Mouse (Mus musculus) limb, embryonic 14.5 days (tissue): ENCODE data around the gene Atp11c. TPM values are rescaled to one million over a fixed set of nuclear protein-coding genes. Genes with fewer than 3 reads are reported as not detected.
A peak's percentile ranks its signal among the peaks of the same experiment; 100 is the strongest.

Experiments
- ATAC-seq: fragments of 200-750 bp; cut with Nextera tagmentation; 2 replicates; pipeline ENCODE4 v1.8.0; 2017; ENCODE audit warnings: low read depth, moderate number of reproducible peaks, moderate TSS enrichment; ENCODE audit not compliant: low FRiP score
- DNase-seq: peaks from one replicate; pipeline ENCODE4 v3.0.0-alpha.2; 2015; ENCODE audit warnings: low spot score
- H3K27ac ChIP-seq: fragments of 300-500 bp; sonication (generic); replicated peaks from 2 replicates; pipeline ENCODE4 v1.5.1; 2014; ENCODE audit warnings: low read depth, mild to moderate bottlenecking, low read length, moderate library complexity, mixed read lengths
- H3K27me3 ChIP-seq: fragments of 300-500 bp; sonication (generic); 2 replicates; pipeline ENCODE4 v1.6.1; 2014; ENCODE audit warnings: low read length, mixed read lengths; ENCODE audit not compliant: control insufficient read depth, insufficient read depth
- H3K36me3 ChIP-seq: fragments of 300-500 bp; sonication (generic); 2 replicates; pipeline ENCODE4 v1.6.1; 2014; ENCODE audit warnings: mild to moderate bottlenecking, low read length, moderate library complexity, mixed read lengths; ENCODE audit not compliant: control insufficient read depth, insufficient read depth
- H3K4me1 ChIP-seq: fragments of 300-500 bp; sonication (generic); 2 replicates; pipeline ENCODE4 v1.6.1; 2014; ENCODE audit warnings: antibody characterized with exemption, low read length, mixed read lengths; ENCODE audit not compliant: control insufficient read depth, insufficient read depth
- H3K4me2 ChIP-seq: fragments of 300-500 bp; sonication (generic); replicated peaks from 2 replicates; pipeline ENCODE4 v1.6.1; 2014; ENCODE audit warnings: low read depth, mild to moderate bottlenecking, low read length, moderate library complexity; ENCODE audit not compliant: severe bottlenecking
- H3K4me3 ChIP-seq: fragments of 300-500 bp; sonication (generic); replicated peaks from 2 replicates; pipeline ENCODE4 v1.5.1; 2014; ENCODE audit warnings: low read length
- H3K9ac ChIP-seq: fragments of 300-500 bp; sonication (generic); 2 replicates; pipeline ENCODE4 v1.6.1; 2014; ENCODE audit warnings: mild to moderate bottlenecking, low read depth, low read length, moderate library complexity; ENCODE audit not compliant: severe bottlenecking
- H3K9me3 ChIP-seq: fragments of 300-500 bp; sonication (generic); 2 replicates; pipeline ENCODE4 v1.6.1; 2016; ENCODE audit warnings: low read length; ENCODE audit not compliant: control insufficient read depth
- POLR2A ChIP-seq: fragments of 200-500 bp; IDR thresholded peaks from 2 replicates; pipeline ENCODE4 v1.8.0; 2012; ENCODE audit warnings: inconsistent platforms, mild to moderate bottlenecking, moderate library complexity, borderline replicate concordance; ENCODE audit not compliant: insufficient read depth, insufficient read length; ENCODE audit errors: extremely low read depth
- WGBS: fragments of 180-500 bp; shearing (Covaris S2); extraction: QIAGEN DNeasy Blood & Tissue Kit; methylation state at CpG from one replicate; pipeline ENCODE4 v1.1.7; 2014; 5-methylcytosine and 5-hydroxymethylcytosine counted together
- polyA plus RNA-seq, 2 experiments: library from polyadenylated mRNA; depleted of rRNA in 1 of 2; stranded (reverse) in 1 of 2; unstranded in 1 of 2; fragments of >200 nt; fragmentation: Nextera tagmentation in 1 of 2; extraction: Ambion mirVana in 1 of 2; gene quantifications; 2 replicates each; pipeline versions ENCODE4 v1.2.1 to v1.2.3; 2012 to 2014

Atp11c gene
- polyA plus RNA-seq, 2 experiments: 8.7 to 10.6 TPM

GRCm38 (mm10) chrX:60344991-60345390 lies 247.5 kb downstream of the Atp11c start:
- Histone ChIP-seq H3K36me3 (no peaks in the 10 kb centered on the region), H3K9me3 (no peaks in the 10 kb centered on the region), H3K27me3 (no peaks in the 10 kb centered on the region), H3K9ac (no peak overlapping the region), H3K4me2 (no peak overlapping the region), H3K27ac (no peak overlapping the region), H3K4me1 (no peaks in the 10 kb centered on the region), H3K4me3 (no peak overlapping the region)
- TF ChIP-seq POLR2A: no peak
- ATAC-seq (no peak), DNase-seq (peak; percentile 4)
- WGBS: 58% methylated on average over 4 of the region's 4 CpGs

- 93% methylated on average over 3 of the region's 3 CpGs for WGBS
- Histone ChIP-seq H3K4me1 (no peaks in the 10 kb centered on the region), H3K36me3 (no peaks in the 10 kb centered on the region), H3K9me3 (no peaks in the 10 kb centered on the region), H3K4me2 (no peak overlapping the region), H3K4me3 (no peak overlapping the region), H3K9ac (no peak overlapping the region), H3K27ac (no peak overlapping the region), H3K27me3 (no peaks in the 10 kb centered on the region)
- DNase-seq (no peak), ATAC-seq (no peak)
- TF ChIP-seq POLR2A: no peak
Observed at GRCm38 (mm10) chrX:60329735-60330134, 262.8 kb downstream of the Atp11c start.

GRCm38 (mm10) chrX:60321321-60321720 lies 271.2 kb downstream of the Atp11c start:
- no peak for DNase-seq
- TF ChIP-seq POLR2A: no peak
- WGBS: 91% methylated on average over 4 of the region's 4 CpGs
- H3K36me3 ChIP-seq: no peaks in the 10 kb centered on the region
- no peak for ATAC-seq
- no peak overlapping the region for H3K4me3 ChIP-seq
- no peak overlapping the region for H3K4me2 ChIP-seq
- no peak overlapping the region for H3K9ac ChIP-seq
- H3K9me3 ChIP-seq: no peaks in the 10 kb centered on the region
- H3K4me1 ChIP-seq: no peaks in the 10 kb centered on the region
- H3K27ac ChIP-seq: no peak overlapping the region
- no peaks in the 10 kb centered on the region for H3K27me3 ChIP-seq

GRCm38 (mm10) chrX:60317661-60318060 lies 274.8 kb downstream of the Atp11c start:
- no peaks in the 10 kb centered on the region for H3K27me3 ChIP-seq
- H3K4me2 ChIP-seq: no peak overlapping the region

GRCm38 (mm10) chrX:60292335-60292734 lies 300.2 kb downstream of the Atp11c start:
- DNase-seq (no peak), ATAC-seq (no peak)
- H3K4me2 ChIP-seq: no peak overlapping the region
- no peak overlapping the region for H3K9ac ChIP-seq
- no peaks in the 10 kb centered on the region for H3K9me3 ChIP-seq
- TF ChIP-seq POLR2A: no peak
- H3K4me3 ChIP-seq: no peak overlapping the region
- no peaks in the 10 kb centered on the region for H3K4me1 ChIP-seq
- no peaks in the 10 kb centered on the region for H3K36me3 ChIP-seq
- 87% methylated on average over 2 of the region's 2 CpGs for WGBS
- no peak overlapping the region for H3K27ac ChIP-seq
- no peaks in the 10 kb centered on the region for H3K27me3 ChIP-seq

More at GRCm38 (mm10) chrX:60317661-60318060, 274.8 kb downstream of the Atp11c start:
- H3K9ac ChIP-seq: no peak overlapping the region
- no peaks in the 10 kb centered on the region for H3K4me1 ChIP-seq
- H3K9me3 ChIP-seq: no peaks in the 10 kb centered on the region
- WGBS: 88% methylated on average over 3 of the region's 3 CpGs
- TF ChIP-seq POLR2A: no peak
- H3K27ac ChIP-seq: no peak overlapping the region
- ATAC-seq (no peak), DNase-seq (no peak)
- no peaks in the 10 kb centered on the region for H3K36me3 ChIP-seq
- H3K4me3 ChIP-seq: no peak overlapping the region

GRCm38 (mm10) chrX:60255346-60255745 lies 337.2 kb downstream of the Atp11c start:
- Histone ChIP-seq H3K27me3 (no peaks in the 10 kb centered on the region), H3K9ac (no peak overlapping the region), H3K9me3 (no peaks in the 10 kb centered on the region), H3K36me3 (no peaks in the 10 kb centered on the region), H3K27ac (no peak overlapping the region), H3K4me2 (no peak overlapping the region), H3K4me3 (no peak overlapping the region), H3K4me1 (no peaks in the 10 kb centered on the region)
- ATAC-seq (no peak), DNase-seq (no peak)
- no peak for TF ChIP-seq POLR2A
